Mouse (Mus musculus) limb, embryonic 14.5 days (tissue): ENCODE data around the gene Tnnc2. TPM values are rescaled to one million over a fixed set of nuclear protein-coding genes. Genes with fewer than 3 reads are reported as not detected.

Experiments
- ATAC-seq: fragments of 200-750 bp; cut with Nextera tagmentation; 2 replicates; pipeline ENCODE4 v1.8.0; 2017; ENCODE audit warnings: low read depth, moderate number of reproducible peaks, moderate TSS enrichment; ENCODE audit not compliant: low FRiP score
- DNase-seq: peaks from one replicate; pipeline ENCODE4 v3.0.0-alpha.2; 2015; ENCODE audit warnings: low spot score
- H3K27ac ChIP-seq: fragments of 300-500 bp; sonication (generic); replicated peaks from 2 replicates; pipeline ENCODE4 v1.5.1; 2014; ENCODE audit warnings: low read depth, mild to moderate bottlenecking, low read length, moderate library complexity, mixed read lengths
- H3K27me3 ChIP-seq: fragments of 300-500 bp; sonication (generic); 2 replicates; pipeline ENCODE4 v1.6.1; 2014; ENCODE audit warnings: low read length, mixed read lengths; ENCODE audit not compliant: control insufficient read depth, insufficient read depth
- H3K36me3 ChIP-seq: fragments of 300-500 bp; sonication (generic); 2 replicates; pipeline ENCODE4 v1.6.1; 2014; ENCODE audit warnings: mild to moderate bottlenecking, low read length, moderate library complexity, mixed read lengths; ENCODE audit not compliant: control insufficient read depth, insufficient read depth
- H3K4me1 ChIP-seq: fragments of 300-500 bp; sonication (generic); 2 replicates; pipeline ENCODE4 v1.6.1; 2014; ENCODE audit warnings: antibody characterized with exemption, low read length, mixed read lengths; ENCODE audit not compliant: control insufficient read depth, insufficient read depth
- H3K4me2 ChIP-seq: fragments of 300-500 bp; sonication (generic); replicated peaks from 2 replicates; pipeline ENCODE4 v1.6.1; 2014; ENCODE audit warnings: low read depth, mild to moderate bottlenecking, low read length, moderate library complexity; ENCODE audit not compliant: severe bottlenecking
- H3K4me3 ChIP-seq: fragments of 300-500 bp; sonication (generic); replicated peaks from 2 replicates; pipeline ENCODE4 v1.5.1; 2014; ENCODE audit warnings: low read length
- H3K9ac ChIP-seq: fragments of 300-500 bp; sonication (generic); 2 replicates; pipeline ENCODE4 v1.6.1; 2014; ENCODE audit warnings: mild to moderate bottlenecking, low read depth, low read length, moderate library complexity; ENCODE audit not compliant: severe bottlenecking
- H3K9me3 ChIP-seq: fragments of 300-500 bp; sonication (generic); 2 replicates; pipeline ENCODE4 v1.6.1; 2016; ENCODE audit warnings: low read length; ENCODE audit not compliant: control insufficient read depth
- POLR2A ChIP-seq: fragments of 200-500 bp; IDR thresholded peaks from 2 replicates; pipeline ENCODE4 v1.8.0; 2012; ENCODE audit warnings: inconsistent platforms, mild to moderate bottlenecking, moderate library complexity, borderline replicate concordance; ENCODE audit not compliant: insufficient read depth, insufficient read length; ENCODE audit errors: extremely low read depth
- WGBS: fragments of 180-500 bp; shearing (Covaris S2); extraction: QIAGEN DNeasy Blood & Tissue Kit; methylation state at CpG from one replicate; pipeline ENCODE4 v1.1.7; 2014; 5-methylcytosine and 5-hydroxymethylcytosine counted together
- polyA plus RNA-seq, 2 experiments: library from polyadenylated mRNA; depleted of rRNA in 1 of 2; stranded (reverse) in 1 of 2; unstranded in 1 of 2; fragments of >200 nt; fragmentation: Nextera tagmentation in 1 of 2; extraction: Ambion mirVana in 1 of 2; gene quantifications; 2 replicates each; pipeline versions ENCODE4 v1.2.1 to v1.2.3; 2012 to 2014

Tnnc2 gene
- polyA plus RNA-seq, 2 experiments = 322 to 401 TPM

DNA sequence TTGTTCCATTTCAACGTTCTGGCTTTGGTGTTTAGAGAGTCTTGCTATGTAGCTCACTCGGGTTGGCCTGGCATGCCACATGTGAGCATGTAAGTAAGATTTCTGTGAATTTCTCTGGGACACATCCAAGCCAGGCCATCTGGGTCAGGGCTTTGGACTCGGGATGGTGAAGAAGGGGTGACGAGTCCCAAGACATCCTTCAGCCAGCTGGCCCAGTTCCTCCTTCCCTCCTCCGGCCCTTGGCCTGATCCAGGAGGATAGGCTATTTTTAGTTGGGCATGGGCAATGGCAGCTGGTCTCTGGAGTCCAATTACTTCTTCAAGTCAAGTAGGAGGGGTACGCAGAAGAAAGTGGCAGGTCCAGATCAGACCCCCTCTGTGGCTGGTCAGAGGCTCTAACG is 958 bp downstream of the Tnnc2 start:
- Histone ChIP-seq H3K36me3 (no peaks in the 10 kb centered on the region; the same call in 1 of the 2 replicates), H3K9me3 (no peaks in the 10 kb centered on the region), H3K4me2 (no peak overlapping the region), H3K4me1 (no peaks in the 10 kb centered on the region), H3K4me3 (no peak overlapping the region), H3K27me3 (no peaks in the 10 kb centered on the region), H3K27ac (no peak overlapping the region), H3K9ac (no peak overlapping the region)
- no peak for DNase-seq
- ATAC-seq = no peak
- 83% methylated on average over 7 of the region's 7 CpGs for WGBS
- TF ChIP-seq POLR2A = no peak

DNA sequence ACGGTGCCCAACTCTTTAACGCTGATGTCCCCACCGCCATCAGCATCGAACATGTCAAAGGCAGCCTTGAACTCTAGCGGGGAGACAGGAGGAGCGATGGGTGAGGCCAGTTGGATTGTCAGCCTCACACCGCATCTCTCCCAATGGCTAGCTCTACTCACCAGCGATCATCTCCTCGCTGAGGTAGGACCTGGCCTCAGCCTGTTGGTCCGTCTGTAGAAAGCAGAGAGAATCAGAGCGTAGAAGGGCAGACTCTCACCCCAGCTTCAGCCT is 1.8 kb downstream of the Tnnc2 start:
- WGBS = 94% methylated on average over 11 of the region's 11 CpGs
- no peak for ATAC-seq

DNA sequence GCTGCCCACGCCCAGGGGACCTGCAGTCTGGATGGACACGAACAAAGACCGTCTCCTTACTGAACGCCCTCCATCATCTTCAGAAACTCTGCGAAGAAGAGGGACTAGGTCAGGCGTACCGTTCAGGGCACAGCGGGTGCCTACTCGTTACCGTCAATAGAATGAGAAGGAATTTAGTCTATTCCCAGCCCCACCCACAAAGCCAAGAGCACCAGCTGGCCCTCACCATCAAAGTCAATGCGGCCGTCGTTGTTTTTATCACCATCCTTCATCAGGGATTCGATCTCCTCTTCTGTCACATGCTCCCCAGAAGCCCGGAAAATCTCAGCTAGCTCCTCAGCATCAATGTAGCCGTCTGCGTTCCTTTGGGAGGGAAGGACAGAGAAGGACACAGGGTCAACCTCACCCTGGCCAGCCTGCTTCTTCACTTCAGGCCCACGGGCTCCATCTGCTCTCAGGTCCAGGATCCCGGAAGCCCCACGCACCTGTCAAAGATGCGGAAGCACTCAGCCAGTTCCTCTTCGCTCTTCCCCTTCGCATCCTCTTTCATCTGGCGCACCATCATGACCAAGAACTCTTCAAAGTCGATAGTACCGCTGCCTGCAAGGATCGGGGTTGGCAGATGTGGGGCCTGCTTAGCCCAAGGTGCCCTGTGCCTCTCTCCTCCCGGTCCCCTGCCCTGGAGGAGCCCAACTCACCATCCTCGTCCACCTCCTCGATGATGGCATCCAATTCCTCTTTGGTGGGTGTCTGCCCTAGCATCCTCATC is 2.3 kb downstream of the Tnnc2 start:
- DNase-seq = no peak
- Histone ChIP-seq H3K27ac (no peak overlapping the region), H3K27me3 (no peaks in the 10 kb centered on the region), H3K4me1 (no peaks in the 10 kb centered on the region), H3K4me3 (no peak overlapping the region), H3K4me2 (no peak overlapping the region), H3K9me3 (no peaks in the 10 kb centered on the region), H3K36me3 (peaks cover 7% of the 10 kb centered on the region), H3K9ac (no peak overlapping the region)
- WGBS = 80% methylated on average over 30 of the region's 30 CpGs
- no peak for TF ChIP-seq POLR2A
- no peak for ATAC-seq

More for the DNA sequence above, 1.8 kb downstream of the Tnnc2 start:
- no peak for TF ChIP-seq POLR2A
- no peaks in the 10 kb centered on the region for H3K9me3 ChIP-seq
- H3K9ac ChIP-seq = no peak overlapping the region
- no peak for DNase-seq
- H3K27me3 ChIP-seq = no peaks in the 10 kb centered on the region
- no peak overlapping the region for H3K4me3 ChIP-seq
- H3K27ac ChIP-seq = no peak overlapping the region
- no peak overlapping the region for H3K4me2 ChIP-seq
- no peaks in the 10 kb centered on the region for H3K4me1 ChIP-seq
- peaks cover 4% of the 10 kb centered on the region for H3K36me3 ChIP-seq

DNA sequence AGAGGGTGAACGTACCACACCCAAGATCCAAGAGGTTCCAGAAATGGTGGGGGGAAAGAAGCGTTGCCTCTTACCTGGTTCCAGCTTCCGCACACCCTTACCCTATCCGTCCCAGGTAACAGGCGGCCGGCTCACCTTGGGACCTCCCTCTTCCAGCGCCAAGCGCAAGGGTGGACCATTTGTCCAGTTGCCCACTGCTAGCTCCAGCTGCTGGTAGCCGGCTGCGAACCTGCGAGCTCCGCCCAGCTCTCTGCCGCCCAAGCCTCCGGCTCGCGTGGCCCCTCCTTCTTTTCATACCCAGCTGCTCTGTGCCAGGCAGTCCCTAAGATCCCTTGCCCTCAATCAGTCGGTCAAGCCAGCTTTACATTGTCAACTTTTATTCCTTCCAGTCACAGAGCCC is 3.0 kb downstream of the Tnnc2 start:
- no peaks in the 10 kb centered on the region for H3K27me3 ChIP-seq
- 58% methylated on average over 17 of the region's 17 CpGs for WGBS
- TF ChIP-seq POLR2A = no peak
- H3K9ac ChIP-seq = no peak overlapping the region
- H3K9me3 ChIP-seq = no peaks in the 10 kb centered on the region
- no peak for ATAC-seq
- DNase-seq = no peak
- H3K36me3 ChIP-seq = peaks cover 12% of the 10 kb centered on the region
- no peak overlapping the region for H3K4me3 ChIP-seq
- H3K27ac ChIP-seq = no peak overlapping the region
- no peaks in the 10 kb centered on the region; the same call in 1 of the 2 replicates for H3K4me1 ChIP-seq
- H3K4me2 ChIP-seq = no peak overlapping the region

DNA sequence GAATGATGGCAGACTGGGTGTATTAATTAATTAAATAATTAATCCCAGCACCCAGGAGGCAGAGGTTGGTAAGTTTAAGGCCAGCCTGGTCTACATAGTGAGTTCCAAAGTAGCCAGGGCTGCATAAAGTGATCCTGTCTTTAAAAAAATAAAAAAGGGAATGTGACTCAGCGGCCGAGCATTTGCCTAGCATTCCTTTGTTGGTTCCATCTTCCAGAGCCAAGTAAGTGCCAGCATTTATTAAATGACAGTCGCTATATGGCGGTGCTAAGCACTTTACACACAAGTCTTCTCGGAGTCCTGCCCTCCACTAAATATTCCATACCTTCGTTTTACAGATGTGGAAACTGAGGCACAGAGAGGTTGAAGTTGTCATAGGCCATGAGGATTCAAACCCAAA is 3.6 kb downstream of the Tnnc2 start:
- H3K9me3 ChIP-seq = no peaks in the 10 kb centered on the region
- ATAC-seq (no peak), DNase-seq (no peak)
- H3K4me1 ChIP-seq = no peaks in the 10 kb centered on the region; the same call in 1 of the 2 replicates
- 84% methylated on average over 6 of the region's 6 CpGs for WGBS
- H3K36me3 ChIP-seq = peaks cover 16% of the 10 kb centered on the region
- H3K27ac ChIP-seq = no peak overlapping the region
- no peak for TF ChIP-seq POLR2A
- no peak overlapping the region for H3K4me3 ChIP-seq
- no peak overlapping the region for H3K9ac ChIP-seq
- H3K27me3 ChIP-seq = no peaks in the 10 kb centered on the region
- no peak overlapping the region for H3K4me2 ChIP-seq
